Mouse (Mus musculus): Measurements from ENCODE around the gene Odf3b. TPM values are rescaled to one million over a fixed set of nuclear protein-coding genes. Genes with fewer than 3 reads are reported as not detected.

The Odf3b gene
- total RNA-seq, 2 experiments from 2014 or later = 0.38 to 0.53 TPM

GRCm38 (mm10) chr15:89351302-89351701, 27.8 kb downstream of the Odf3b start:
- H3K27ac ChIP-seq = peak overlapping the region; percentile 74; the same call in 1 of the 2 replicates
- TF ChIP-seq CTCF (IDR thresholded peaks at IDR 0.05) = no peak
- DNase-seq = no peak
- no peak overlapping the region for H3K4me3 ChIP-seq
- intact Hi-C loops (cut with DNase I) = loop anchor here (10.0 kb wide), 1 partner anchor 183 kb away; no protein-coding TSS in a partner anchor

- intact Hi-C loops (cut with DNase I) = loop anchor here (10.0 kb wide), 1 partner anchor 184 kb away; no protein-coding TSS in a partner anchor
- Histone ChIP-seq H3K4me3 (peak overlapping the region; percentile 50), H3K27ac (peak overlapping the region; percentile 74)
- DNase-seq = no peak
- no peak for TF ChIP-seq CTCF (IDR thresholded peaks at IDR 0.05)
Measured at GRCm38 (mm10) chr15:89350447-89350846, 28.6 kb downstream of the Odf3b start.

- Histone ChIP-seq H3K27ac (no peak overlapping the region), H3K4me3 (no peak overlapping the region)
- DNase-seq = no peak
- intact Hi-C loops (cut with DNase I) = no loop called here
- peak; percentile 62 for TF ChIP-seq CTCF (IDR thresholded peaks at IDR 0.05)
Measured at GRCm38 (mm10) chr15:89343325-89343724, 35.8 kb downstream of the Odf3b start.

- DNase-seq = no peak
- intact Hi-C loops (cut with DNase I) = no loop called here
- no peak overlapping the region for H3K27ac ChIP-seq
- H3K4me3 ChIP-seq = no peak overlapping the region
- TF ChIP-seq CTCF (IDR thresholded peaks at IDR 0.05) = no peak
Measured at GRCm38 (mm10) chr15:89341678-89342077, 37.4 kb downstream of the Odf3b start.

GRCm38 (mm10) chr15:89340136-89340535, 38.9 kb downstream of the Odf3b start:
- intact Hi-C loops (cut with DNase I) = no loop called here
- no peak for TF ChIP-seq CTCF (IDR thresholded peaks at IDR 0.05)

GRCm38 (mm10) chr15:89339696-89340095, 39.4 kb downstream of the Odf3b start:
- H3K4me3 ChIP-seq = no peak overlapping the region
- no peak overlapping the region for H3K27ac ChIP-seq
- intact Hi-C loops (cut with DNase I) = no loop called here
- no peak for DNase-seq
- no peak for TF ChIP-seq CTCF (IDR thresholded peaks at IDR 0.05)

More at GRCm38 (mm10) chr15:89340136-89340535, 38.9 kb downstream of the Odf3b start:
- DNase-seq = no peak
- H3K27ac ChIP-seq = no peak overlapping the region
- no peak overlapping the region for H3K4me3 ChIP-seq

GRCm38 (mm10) chr15:89336422-89336821, 42.7 kb downstream of the Odf3b start:
- no peak for DNase-seq
- no peak for TF ChIP-seq CTCF (IDR thresholded peaks at IDR 0.05)
- intact Hi-C loops (cut with DNase I) = no loop called here
- Histone ChIP-seq H3K27ac (no peak overlapping the region), H3K4me3 (no peak overlapping the region)

- DNase-seq = no peak
- no peak for TF ChIP-seq CTCF (IDR thresholded peaks at IDR 0.05)
- H3K27ac ChIP-seq = no peak overlapping the region
- H3K4me3 ChIP-seq = no peak overlapping the region
- intact Hi-C loops (cut with DNase I) = no loop called here
Measured at GRCm38 (mm10) chr15:89334774-89335537, 44.1 kb downstream of the Odf3b start.

- intact Hi-C loops (cut with DNase I) = no loop called here
- Histone ChIP-seq H3K4me3 (no peak within 1 kb of the TSS), H3K27ac (no peak within 1 kb of the TSS)
- DNase-seq = no peak
- no peak for TF ChIP-seq CTCF (IDR thresholded peaks at IDR 0.05)
Measured at GRCm38 (mm10) chr15:89334271-89334670, 44.8 kb downstream of the Odf3b start, which contains the start of gene Miox. TSS of gene Miox (plus strand) at chr15:89334398.

Other genes starting within 250 kb of the Odf3b start
- gene Mapk12, start 238.6 kb downstream of the Odf3b start, total RNA-seq (2021) = 100 to 1,000 TPM; 128 TPM
- gene Mapk11, start 229.7 kb downstream of the Odf3b start, total RNA-seq (2021) = 1 to 10 TPM; 1.0 to 1.1 TPM
- 1 to 10 TPM; 8.3 to 8.7 TPM for gene Plxnb2, start 198.5 kb downstream of the Odf3b start, total RNA-seq (2021)
- 10 to 100 TPM in 1 of 2 experiments, 1 to 10 TPM in 1; 8.9 to 10.9 TPM for gene Dennd6b, start 182.8 kb downstream of the Odf3b start, total RNA-seq (2021)
- gene Ppp6r2, start 167.7 kb downstream of the Odf3b start, total RNA-seq (2021) = 10 to 100 TPM; 90.7 to 94.1 TPM
- gene Sbf1, start 64.0 kb downstream of the Odf3b start, total RNA-seq (2021) = 10 to 100 TPM; 55.1 to 70.5 TPM
- gene Adm2, start 56.6 kb downstream of the Odf3b start, total RNA-seq (2021) = not detected
- not detected for gene Miox, start 44.9 kb downstream of the Odf3b start, total RNA-seq (2021)
- gene Lmf2, start 23.6 kb downstream of the Odf3b start, total RNA-seq (2021) = 10 to 100 TPM; 12.7 to 16.1 TPM
- 10 to 100 TPM; 40.9 to 41.4 TPM for gene Ncaph2, start 23.6 kb downstream of the Odf3b start, total RNA-seq (2021)
- gene Sco2, start 5.4 kb downstream of the Odf3b start, total RNA-seq (2021) = 10 to 100 TPM; 13.0 to 16.0 TPM
- gene Tymp, start 2.2 kb downstream of the Odf3b start, total RNA-seq (2021) = under 1 TPM; 0.25 to 0.64 TPM
- gene Klhdc7b, start 5.6 kb upstream of the Odf3b start, total RNA-seq (2021) = not detected
- not detected for gene Syce3, start 31.2 kb upstream of the Odf3b start, total RNA-seq (2021)
- gene Cpt1b, start 46.6 kb upstream of the Odf3b start, total RNA-seq (2021) = 100 to 1,000 TPM; 257 to 362 TPM
- under 1 TPM; 0.56 to 0.64 TPM for gene C730034F03Rik, start 50.3 kb upstream of the Odf3b start, total RNA-seq (2021)
- gene Gm44502, start 50.4 kb upstream of the Odf3b start, total RNA-seq (2021) = 1 to 10 TPM in 1 of 2 experiments, under 1 TPM in 1; 0.87 to 2.0 TPM
- gene Chkb, start 50.6 kb upstream of the Odf3b start, total RNA-seq (2021) = 10 to 100 TPM; 21.4 to 23.3 TPM
- under 1 TPM; 0.08 to 0.25 TPM for gene Mapk8ip2, start 74.6 kb upstream of the Odf3b start, total RNA-seq (2021)
- gene Arsa, start 98.1 kb upstream of the Odf3b start, total RNA-seq (2021) = 1 to 10 TPM; 3.0 to 4.6 TPM
- gene Shank3, start 120.3 kb upstream of the Odf3b start, total RNA-seq (2021) = 10 to 100 TPM; 12.2 to 20.4 TPM
- under 1 TPM in 1 of 2 experiments, not detected in 1; 0.23 TPM for gene Acr, start 189.0 kb upstream of the Odf3b start, total RNA-seq (2021)
- 1 to 10 TPM; 2.3 to 2.7 TPM for gene Rabl2, start 212.6 kb upstream of the Odf3b start, total RNA-seq (2021)

All from gastrocnemius, adult 2 months (tissue).